Mouse (Mus musculus) stomach, postnatal 0 days (tissue): Measurements from ENCODE around the gene Scamp2.

ENCODE experiments used
- CTCF ChIP-seq: IDR thresholded peaks from 2 replicates; pipeline ENCODE4 v1.5.1; 2016; ENCODE audit warnings: antibody characterized with exemption, low read depth, mild to moderate bottlenecking, moderate library complexity
- EP300 ChIP-seq: optimal IDR thresholded peaks from 2 replicates; pipeline ENCODE3; 2016; ENCODE audit warnings: antibody characterized with exemption

DNA sequence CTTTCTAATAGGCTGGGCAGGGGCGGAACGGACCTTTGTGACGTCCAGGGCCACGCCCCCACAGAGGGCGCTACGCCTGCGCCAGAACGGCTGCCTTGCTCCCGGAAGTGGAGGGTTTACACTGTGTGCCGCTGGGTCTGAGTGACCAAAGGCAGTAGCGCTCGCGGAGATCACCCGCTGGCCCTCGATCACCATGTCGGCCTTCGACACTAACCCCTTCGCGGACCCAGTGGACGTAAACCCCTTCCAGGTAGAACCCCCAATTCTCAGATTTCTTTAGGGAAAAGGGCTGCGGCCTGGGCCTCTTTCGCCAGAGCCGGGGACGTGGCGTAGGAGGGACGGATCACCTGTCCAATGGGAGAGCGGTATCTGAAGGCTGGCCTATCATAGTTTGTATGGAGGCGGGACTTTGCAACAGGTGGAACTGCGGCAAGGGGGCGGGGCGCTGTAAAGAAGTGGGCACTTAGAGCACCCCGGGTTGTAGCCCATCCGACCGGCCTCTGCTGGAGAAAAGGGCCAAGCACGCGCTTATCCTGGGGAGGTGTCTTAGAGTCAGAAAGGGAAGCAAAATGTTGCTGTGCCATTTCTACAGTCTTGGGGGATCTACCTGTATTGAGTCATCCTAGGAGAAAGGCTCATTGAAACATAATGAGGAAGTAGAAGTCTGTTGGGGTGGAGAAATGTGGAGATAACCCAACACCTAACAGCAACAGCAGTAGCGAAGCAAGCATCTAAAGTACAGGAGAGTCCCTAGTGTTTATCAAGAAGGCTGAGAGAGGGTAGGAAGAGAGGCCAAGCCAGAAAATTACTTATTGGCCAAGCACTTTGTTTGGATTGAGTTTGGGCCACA is at the start of gene Scamp2:
- TF ChIP-seq CTCF (peak; percentile 53), EP300 (peak; percentile 43)
